Mouse (Mus musculus): ENCODE measurements around the gene Fbxo10.
"Not testable (repeated sequence)": the region's sequence is repeated elsewhere in the genome, so short reads cannot be mapped to it uniquely, and the experiment has no call there.

Fbxo10 gene

DNA sequence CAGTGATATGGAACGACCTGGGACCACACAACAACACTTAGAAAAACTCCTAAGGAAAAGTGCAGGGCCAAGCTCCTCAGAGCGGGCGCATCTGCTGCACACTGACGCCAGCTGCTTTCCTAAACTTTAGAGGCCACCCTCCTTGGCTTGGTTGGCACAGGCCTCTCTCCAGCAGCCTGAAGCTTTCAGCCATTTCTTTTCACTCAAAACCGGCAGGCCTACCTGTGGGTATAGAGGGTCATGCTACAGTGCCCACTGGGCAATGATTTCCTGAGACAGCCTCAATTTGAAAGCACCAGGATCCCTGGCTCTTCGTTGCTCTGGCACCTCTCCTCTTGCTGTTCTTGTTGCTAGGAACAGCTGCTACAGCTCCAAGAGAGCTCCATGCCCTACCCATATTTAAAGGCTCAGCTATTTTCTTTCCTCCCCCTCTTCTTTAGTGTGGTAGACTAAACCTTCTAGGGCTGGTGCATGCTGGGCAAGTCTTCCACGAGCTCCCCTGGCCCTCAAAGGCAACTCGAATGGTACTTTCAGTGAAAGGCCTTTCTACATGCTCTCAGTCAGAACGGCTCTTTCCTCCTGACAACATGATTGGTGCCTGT is 37.0 kb downstream of the Fbxo10 start:
- DNase-seq (ENCODE audit: low read depth) = no peak

DNA sequence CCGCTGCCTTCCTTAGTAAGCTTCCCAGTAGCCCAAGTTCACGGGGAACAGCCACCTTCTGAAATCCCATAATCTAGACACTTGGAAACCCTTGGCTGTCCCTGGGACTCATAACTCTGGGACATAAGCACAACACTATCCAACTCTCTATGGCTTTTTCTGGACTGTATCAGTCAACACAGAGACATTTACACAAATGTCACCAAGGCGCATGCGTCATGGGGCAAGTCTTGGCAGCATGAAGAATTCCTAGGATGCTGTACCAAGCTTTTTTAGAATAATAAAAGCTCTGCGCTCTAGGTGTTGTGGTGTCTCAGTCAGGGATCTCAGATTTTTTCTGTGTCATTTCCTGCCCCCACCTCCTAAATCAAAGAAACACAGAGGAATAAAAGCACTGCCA is 37.7 kb downstream of the Fbxo10 start:
- DNase-seq (ENCODE audit: low read depth) = no peak

DNA sequence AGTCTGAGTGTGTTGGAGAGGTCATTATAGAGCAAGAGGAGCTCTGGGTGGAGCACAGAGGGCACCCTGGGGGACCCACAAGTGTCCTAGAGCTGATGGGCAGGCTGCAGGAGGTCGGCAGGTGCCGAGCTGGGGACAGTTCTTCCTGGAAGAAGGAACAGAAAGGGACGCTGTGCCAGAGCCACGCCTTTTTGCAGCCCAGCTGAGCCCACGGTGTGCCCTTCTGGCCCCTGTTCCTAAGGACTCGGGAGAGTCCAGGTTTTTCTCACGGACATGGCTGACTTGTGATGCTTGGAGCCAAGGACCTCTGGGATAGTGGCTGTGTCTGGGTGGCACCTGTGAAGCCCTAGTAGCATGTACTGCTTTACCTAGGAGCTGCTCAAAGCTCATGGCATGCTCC is 43.6 kb downstream of the Fbxo10 start:
- DNase-seq (ENCODE audit: low read depth) = no peak

DNA sequence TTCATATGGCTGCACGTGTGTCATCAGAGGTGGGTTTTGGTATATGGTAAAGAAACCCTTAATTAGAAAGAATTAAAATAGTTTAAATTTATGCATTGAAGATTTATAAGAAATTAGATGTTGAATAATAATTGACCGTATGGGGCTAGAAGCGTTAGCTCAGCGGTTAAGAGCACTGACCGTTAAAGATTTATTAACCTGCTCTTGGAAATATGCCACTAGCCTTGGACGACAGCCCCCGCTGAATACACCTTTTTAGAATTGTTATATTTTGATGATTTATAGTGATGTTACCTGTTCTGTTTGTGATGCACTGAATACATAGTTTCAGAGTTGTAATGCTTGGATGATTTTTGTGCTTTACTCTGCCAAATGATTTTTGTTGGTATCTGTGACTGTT is 44.9 kb downstream of the Fbxo10 start:
- not testable (repeated sequence) for DNase-seq (ENCODE audit: low read depth)

DNA sequence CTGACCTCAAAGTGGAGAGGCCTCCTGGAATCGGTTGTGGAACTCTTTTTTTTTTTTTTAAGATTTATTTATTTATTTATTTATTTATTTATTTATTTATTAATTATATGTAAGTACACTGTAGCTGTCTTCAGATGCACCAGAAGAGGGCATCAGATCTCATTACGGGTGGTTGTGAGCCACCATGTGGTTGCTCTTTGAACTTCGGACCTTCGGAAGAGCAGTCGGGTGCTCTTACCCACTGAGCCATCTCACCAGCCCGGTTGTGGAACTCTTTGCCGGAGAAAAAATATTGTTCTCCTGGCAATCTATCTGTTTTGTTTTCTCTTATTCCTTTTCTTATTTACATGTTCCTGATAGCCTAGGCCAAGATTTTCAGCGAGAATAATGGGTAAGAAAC is 45.5 kb downstream of the Fbxo10 start:
- DNase-seq (ENCODE audit: low read depth) = not testable (repeated sequence)

DNA sequence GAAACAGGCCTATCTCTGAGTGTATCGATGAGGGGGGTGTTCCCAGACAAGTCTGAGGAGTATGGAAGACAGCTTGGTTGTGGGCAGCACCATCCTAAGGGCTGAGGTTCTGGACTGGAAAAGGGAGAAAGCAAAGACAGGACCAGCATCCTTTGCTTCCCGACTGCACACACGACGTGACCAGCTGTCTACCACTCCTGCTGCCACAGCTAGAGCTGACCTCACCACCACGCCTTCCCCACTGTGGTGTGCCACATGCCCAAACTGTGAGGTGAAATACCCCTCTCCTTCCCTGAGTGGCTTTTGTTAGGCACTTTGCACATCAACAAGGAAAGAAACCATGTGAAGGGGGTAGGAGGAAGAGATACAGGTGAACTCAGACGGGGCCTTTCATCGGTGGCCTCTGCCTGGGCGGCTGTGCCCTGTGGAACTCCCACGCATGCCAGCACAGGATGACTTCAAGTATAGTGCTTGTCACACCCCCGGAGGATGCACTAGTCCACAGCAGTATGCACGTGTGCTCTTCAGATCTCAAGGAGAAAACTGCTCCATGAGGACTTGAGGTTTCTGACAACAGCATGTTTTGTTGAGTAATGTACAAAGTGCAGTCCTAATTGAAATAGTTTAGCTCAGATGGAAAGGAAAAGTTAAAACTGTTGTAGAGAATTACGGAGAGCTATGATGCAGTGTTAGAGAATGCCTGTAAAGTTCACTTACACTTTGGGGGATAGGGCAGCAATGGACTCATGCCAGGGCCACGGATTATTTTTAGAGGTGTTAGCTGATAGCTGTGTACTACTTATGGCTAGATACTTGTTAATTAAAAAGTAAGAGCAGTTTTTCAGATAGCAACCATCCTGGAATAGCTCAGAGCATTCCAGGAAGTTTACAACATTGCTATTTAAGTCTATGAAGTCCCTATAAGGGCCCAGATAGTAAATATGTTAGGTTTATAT is 46.7 kb downstream of the Fbxo10 start:
- no peak for DNase-seq (ENCODE audit: low read depth)

DNA sequence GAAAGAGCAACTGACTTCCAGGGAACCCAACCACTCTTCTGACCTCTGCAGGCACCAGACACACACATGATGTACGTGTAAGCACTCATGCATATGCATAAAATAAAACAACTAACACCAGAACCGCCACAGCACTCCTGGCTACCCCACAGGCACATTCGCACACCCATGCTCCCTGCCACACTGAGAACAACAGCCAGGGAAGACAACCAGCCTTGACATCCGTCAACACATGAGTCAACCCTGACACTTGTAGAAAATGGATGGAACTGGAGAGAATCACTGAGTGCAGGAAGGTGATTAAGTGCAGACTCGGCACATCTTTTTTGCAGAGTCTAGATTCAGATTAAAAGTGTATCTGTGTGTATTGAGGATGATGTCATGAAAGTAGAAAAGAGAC is 47.8 kb downstream of the Fbxo10 start:
- no peak for DNase-seq (ENCODE audit: low read depth)

DNA sequence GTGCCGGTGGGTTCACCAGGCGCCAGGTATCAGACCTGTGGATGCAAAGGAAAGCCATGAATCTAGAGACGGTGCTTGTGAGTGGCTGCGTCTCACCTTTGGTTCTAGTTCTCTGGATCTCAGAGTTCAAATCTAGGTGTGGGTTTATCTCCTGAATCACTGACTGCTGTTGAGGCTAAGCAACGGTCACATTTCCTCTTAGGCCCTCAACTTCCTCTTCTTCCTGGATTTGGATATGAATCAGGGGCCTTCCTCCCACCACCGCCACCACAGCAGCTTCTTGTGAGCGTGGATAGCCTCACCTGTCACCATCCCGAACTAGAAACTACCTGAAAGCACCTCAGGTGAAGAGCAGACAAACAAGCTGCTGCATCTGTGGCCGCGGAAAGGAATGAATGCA is 48.4 kb downstream of the Fbxo10 start:
- DNase-seq (ENCODE audit: low read depth) = no peak

DNA sequence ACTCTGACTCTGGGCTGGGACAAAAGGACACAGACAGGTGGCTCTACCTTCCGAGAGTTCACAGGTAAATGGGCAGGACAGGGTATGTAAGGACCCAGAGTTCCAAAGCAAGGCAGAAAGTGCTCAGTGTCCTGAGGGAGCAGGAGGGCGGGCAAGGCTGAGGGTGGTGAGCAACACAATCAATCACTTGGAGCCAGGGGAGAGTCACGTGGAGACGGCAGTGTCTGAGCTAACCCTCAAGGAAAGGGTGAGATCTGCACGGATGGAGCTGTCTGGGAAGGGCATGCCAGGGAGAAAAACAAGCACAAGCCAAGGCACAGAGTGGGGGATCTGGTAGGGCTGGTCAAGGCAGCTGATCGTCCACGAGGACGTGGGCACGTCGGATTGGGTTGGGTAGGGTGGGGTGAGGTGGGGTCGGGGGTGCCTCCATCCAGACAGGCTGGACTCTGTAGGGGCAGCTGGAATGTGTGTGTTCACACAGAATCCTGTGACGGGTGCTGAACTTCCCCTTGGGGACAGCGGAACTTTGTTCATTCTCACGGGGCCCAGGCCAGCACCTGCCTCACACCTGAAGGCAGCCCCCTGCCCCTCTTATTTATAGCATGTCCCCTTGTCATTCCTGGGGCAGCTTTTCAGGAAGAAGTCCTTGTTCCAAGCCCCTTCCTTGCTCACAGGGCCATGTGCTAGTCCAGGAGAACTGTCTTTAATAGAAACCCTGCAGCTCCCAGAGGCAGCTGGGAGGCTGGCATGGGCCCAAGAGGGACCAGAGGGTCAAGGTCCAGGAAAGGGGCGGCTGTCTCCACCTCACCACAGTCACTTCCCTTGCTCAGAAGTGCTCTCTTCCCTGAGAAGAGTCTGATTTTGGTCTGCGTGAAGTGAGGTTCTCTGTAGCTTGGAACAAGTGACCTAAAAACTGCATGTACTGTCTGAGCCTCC is 49.4 kb downstream of the Fbxo10 start:
- DNase-seq (ENCODE audit: low read depth) = no peak

DNA sequence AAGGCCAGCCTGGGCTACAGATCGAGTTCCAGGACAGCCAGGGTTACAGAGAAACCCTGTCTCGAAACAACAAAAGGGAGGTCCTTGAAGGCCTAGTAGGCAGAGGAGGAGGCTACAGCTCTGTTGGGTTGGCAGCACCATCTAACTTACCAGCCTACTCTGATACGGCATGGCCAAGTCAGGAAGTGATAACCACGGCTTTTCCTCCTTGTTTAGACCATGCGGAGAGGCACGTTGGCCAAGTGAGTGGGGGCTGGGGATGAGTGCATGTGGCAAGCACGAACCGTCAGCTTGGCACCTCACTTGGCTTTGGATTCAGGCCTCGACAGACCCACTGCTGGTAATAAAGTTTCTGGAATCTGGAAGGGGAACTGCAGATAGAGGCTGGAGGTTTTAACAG is 51.8 kb downstream of the Fbxo10 start:
- DNase-seq (ENCODE audit: low read depth) = no peak

DNA sequence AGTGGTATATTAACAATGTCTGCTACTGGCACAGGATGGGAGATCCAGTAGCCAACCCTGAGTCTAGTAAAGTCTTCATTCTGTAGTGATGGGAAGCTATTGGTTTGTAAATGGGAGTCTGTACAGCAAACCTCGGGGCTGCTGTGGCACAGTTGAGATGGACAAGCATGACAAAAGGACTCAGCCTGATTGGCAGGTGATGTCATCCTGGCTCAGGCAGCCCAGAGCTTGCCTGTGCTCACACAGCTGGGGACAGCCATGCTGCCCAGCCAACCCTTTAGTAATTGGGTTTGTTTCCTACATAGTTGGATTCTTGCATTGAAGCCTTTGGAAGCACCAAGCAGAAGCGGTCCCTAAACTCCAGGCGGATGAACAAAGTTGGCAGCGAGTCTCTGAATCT is 57.9 kb downstream of the Fbxo10 start:
- no peak for DNase-seq (ENCODE audit: low read depth)

DNA sequence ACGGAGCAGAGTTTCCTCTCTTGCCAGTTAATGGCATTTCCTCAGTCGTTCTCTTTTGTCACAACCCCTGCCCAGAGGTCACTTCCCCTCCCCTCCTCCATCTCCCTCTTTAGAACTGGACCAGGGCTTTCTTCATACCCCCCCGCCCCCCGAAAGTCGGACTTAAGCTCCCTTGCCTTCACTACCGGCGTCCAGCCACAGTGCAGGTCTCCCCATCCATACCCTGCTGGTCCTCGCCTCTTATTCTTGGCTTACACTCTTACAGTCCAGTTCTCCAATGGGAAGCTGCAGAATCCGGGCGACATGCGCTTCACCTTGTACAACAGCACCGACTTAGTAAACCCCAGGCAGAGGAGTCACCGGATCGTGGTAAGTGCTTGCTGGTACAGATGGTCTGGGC is 65.4 kb downstream of the Fbxo10 start:
- DNase-seq (ENCODE audit: low read depth) = no peak

DNA sequence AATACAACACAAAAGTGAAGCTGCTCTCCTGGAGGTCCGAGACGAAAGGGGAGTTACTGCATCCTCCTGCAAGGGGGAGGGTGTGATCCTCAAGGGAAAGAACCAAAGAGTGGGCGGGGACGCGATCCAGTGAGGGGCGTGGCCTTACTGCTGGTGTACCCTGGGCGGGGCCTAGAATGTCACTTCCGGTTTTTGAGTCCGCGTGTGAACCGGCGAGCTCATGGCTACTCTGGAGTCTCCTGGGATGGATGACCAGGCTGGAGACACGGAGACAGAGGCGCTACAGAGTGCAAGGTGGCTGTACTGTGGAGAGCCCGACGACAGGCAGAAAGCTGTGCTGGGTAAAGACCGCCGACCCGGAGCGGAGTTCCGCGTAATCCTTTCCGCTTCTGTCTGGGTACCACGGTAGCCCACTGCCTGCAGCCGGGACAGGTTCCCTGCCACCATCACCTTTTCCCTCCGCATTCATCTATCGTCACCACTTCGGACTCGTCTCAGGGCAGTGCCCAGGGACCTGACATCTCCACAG is 65.9 kb downstream of the Fbxo10 start, which contains the start of gene Polr1e:
Polr1e (plus strand) TSS at position 132 of the 529 bp plus-strand sequence.
- peak; percentile 97 for DNase-seq (ENCODE audit: low read depth)

DNA sequence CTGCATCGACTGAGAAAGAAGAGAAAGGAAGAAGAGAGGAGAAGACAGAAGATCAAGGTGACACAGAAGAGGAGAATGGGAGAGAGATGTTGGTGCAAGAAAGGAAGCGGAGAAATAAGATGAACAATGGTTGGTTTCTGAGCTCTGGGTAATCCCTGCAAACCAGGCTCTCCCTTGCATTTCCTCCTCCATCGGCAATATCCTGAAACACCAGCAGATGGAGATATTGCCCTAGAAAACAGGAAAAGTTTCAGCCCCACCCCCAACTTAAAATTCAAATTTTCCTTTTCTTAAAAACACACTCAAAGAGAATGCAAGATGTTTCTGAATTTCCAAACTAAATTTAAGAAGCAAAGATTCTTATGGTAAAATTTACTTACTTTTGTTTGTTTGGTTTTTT is 68.8 kb downstream of the Fbxo10 start:
- DNase-seq (ENCODE audit: low read depth) = peak; percentile 67

DNA sequence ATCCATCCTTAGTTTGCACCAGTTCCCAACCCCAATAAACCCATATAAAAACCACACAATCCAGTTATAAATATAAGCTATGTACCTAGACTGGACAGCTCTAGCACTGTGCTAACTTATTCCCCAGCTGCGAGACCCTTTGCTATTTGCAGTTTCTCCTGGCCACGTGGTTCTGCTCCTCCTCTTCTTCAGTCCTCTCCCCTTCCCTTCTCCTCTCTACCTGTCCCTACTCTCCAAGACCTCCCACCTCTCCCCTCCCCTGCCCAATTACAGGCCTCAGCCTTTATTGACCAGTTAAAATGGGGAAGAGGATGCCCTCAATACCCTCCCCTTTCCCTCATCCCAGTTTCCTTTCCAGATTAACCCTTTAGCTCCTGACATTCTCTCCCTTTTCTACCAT is 70.9 kb downstream of the Fbxo10 start:
- DNase-seq (ENCODE audit: low read depth) = no peak

DNA sequence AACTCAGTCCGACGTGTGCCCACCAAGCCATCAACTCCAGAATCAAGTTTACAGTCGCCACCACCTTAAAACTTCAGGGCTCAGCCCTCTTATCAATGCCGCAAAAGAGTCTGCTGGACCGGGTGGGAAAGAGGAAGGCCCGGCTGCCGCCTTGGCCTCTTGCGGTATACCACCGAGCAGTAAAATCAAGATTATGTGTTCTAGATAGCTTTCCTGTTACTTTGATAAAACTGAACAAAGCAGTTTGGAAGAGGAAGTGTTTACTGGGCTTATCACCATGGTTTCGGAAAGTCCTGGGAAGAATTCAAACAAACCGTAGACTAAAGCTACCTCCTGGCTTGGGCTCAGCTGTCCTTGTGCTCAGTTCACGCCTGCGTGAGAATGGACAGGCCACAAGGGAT is 71.4 kb downstream of the Fbxo10 start:
- peak; percentile 51 for DNase-seq (ENCODE audit: low read depth)

DNA sequence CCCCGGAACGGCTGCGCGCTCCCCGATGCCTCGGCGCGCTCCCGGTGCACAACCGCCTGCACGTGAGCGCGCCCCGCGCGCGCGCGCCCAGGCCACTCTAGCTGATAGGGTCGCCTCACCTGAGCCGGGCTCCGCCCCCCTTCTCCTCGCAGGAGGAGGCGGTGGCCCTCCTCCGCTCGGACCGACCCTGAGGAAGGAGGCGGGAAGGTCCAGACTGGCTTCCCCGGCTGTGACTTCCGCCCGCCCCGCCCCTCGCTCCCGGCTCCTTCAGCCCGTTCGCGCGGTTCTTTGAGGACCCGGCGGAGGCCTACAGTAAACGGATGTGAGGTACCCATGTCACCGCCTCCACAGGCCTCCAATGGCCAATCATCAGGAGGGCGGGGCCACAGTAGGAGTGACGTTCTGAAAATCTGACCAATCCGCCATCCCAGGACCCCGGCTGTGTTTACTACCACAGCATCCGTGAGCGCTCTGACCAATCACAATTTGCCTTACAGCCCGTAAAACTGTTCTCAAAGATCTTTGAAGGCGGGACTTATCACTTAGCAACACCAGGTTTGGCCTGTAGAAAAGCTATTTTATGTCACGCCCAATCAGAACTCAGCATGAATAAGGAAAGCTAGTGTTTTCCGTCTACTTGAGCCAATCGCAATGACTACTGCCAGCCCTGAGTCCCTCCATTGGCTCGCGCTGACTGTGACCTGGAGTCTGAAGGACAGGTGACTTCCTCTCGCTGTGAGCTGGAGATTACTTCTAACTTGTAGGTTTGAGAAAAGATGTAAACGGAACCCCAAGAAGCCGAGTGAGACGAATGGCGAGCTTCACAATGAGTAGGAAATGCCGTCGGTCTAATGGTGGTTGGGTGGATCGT is 72.1 kb downstream of the Fbxo10 start, which contains the start of gene Zbtb5:
Zbtb5 (minus strand) TSS at position 308 of the 871 bp plus-strand sequence.
- DNase-seq (ENCODE audit: low read depth) = peak; percentile 100

DNA sequence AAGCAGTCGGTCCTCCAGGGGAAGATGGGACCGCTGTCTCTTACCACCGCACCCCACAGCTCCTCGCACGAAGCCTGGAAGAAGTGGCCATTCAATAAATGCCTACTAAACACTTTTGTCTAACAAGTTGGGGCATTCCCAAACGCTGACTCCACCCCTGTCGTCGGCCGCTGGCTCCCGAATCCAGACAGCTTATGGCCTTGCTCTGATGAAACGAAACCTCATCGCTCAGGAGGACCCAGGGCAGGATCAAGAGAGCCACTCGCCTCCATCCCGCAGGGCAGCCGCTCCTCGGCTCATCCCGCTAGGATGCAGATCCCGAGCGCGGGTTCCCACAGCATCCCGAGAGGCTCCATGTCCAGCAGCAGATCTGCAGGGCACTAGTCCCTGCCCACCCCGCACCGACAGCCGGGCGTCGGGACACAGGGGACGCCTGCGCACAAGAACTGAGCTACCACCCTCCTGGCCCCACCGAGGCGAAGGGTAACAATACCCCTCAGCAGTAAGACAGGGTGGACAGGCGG is 72.8 kb downstream of the Fbxo10 start:
- peak; percentile 69 for DNase-seq (ENCODE audit: low read depth)

DNA sequence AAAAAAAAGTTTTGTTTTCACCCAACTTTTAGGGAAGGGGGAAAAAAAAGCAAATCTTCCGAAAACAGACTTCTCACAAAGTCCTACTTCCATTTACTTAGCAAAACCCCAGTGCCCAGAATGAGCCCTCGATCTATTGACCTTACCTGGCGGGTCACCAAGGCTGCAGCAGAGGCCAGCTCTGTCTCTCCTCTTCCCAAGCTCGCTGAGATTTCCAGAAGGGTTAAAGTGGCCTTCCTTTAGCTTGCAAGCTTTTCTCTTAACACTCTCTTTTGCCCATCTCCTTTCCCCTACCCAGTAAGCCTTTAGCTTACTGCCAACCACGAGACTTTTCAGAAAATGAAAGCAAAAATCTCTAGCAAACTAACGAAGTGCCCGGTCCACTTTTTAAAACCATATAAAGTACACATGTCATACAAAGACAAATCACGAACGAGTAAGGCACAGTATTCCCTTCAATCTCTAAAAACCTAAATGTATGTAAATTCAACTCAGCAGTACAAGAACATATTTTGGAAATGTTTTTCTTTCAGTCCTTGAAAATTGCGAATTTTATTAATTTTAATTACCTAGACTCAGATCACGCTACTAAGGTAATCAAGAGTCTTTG is 73.5 kb downstream of the Fbxo10 start:
- DNase-seq (ENCODE audit: low read depth) = no peak

DNA sequence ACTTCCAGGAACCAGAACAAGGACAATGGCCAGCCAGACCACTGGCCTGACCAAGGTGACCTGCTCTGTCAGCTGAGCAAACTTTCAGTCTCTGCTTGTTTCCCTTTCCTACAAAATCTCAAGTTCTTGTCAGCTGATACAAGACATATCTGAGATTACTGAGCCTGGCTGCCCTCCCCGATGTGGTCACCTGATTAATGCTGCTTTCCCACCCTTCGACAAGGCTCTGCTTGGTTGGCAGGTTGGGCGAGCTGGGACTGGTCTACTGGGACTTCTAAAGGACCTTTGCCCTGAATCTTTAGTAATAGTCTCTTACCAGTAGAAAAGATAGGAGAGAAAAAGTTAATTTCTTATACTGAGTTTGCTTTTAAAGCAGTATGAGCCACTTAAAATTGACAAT is 79.0 kb downstream of the Fbxo10 start:
- DNase-seq (ENCODE audit: low read depth) = no peak
